Mouse (Mus musculus): ENCODE data around the gene Sipa1l3. TPM values are rescaled to one million over a fixed set of nuclear protein-coding genes. Genes with fewer than 3 reads are reported as not detected.

Gene Sipa1l3
- polyA plus RNA-seq (2017; shearing (Covaris generic)): 1 to 10 TPM; 2.4 to 5.0 TPM

- ATAC-seq: peak; percentile 98
Observed at GRCm38 (mm10) chr7:29518421-29519210, at the start of gene Sipa1l3. Gene Sipa1l3 (minus strand): TSS chr7:29518641.

- no peak for ATAC-seq
Observed at GRCm38 (mm10) chr7:29563006-29563405, 44.6 kb upstream of the Sipa1l3 start.

DNA sequence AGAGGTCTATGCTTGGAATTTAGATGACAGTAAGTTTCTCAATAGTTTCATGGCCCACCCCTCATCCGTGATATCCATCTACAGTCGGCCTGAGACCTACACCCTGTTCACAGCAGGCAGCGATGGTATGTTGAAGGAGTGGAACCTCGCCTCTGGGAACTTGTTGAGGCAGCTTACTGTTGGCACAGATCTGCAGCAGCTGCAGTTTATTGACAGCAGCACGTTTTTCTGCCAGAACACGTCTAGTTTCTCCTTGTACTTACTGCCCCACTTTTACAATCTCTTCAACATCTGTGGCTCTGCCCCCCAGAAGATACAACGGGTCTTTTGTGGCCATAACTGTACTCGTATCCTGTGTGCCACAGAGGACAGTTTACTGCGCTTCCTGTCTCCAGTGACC, 42.6 kb upstream of the Sipa1l3 start:
- ATAC-seq: no peak

DNA sequence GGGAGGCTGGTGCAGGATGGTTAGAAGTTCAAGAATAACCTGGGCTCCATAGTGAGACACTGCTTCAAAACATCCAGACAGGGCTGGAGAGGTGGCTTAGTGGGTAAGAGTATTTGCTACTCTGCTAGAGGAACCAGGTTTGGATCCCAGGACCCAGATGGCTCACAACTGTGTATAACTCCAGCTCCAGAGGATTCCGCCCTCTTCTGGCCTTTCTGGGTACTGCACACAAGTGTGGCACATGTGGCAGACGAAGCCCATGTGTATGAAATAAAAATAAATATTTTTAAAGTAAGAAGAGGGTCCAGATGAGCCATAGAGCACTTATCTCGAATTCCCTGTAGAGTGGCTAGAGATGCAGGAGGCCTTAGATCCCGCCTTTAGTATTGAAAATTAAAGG, 40.8 kb upstream of the Sipa1l3 start:
- ATAC-seq: no peak

- no peak for ATAC-seq
Observed at GRCm38 (mm10) chr7:29558744-29559143, 40.3 kb upstream of the Sipa1l3 start.

DNA sequence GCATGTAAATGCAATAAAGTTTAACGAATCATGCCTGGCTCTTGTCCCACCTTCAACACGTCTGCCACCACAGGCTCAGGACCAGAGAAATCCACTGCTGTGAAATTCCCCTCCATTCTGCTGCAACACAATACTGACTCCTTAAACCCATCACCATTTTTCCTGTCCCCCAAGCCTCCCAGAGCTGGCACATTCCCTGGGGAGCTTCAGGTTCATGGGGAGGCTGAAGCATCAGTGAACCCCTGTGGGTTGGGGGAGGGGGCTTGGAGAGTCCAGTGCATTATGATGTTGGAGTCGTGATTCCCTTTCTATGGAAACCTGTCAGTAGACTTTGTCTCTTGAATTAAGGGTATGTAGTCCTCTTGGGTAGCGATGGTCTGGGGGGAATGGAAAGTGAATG, 37.8 kb upstream of the Sipa1l3 start:
- no peak for ATAC-seq

GRCm38 (mm10) chr7:29555521-29555920, 37.1 kb upstream of the Sipa1l3 start:
- ATAC-seq: no peak

DNA sequence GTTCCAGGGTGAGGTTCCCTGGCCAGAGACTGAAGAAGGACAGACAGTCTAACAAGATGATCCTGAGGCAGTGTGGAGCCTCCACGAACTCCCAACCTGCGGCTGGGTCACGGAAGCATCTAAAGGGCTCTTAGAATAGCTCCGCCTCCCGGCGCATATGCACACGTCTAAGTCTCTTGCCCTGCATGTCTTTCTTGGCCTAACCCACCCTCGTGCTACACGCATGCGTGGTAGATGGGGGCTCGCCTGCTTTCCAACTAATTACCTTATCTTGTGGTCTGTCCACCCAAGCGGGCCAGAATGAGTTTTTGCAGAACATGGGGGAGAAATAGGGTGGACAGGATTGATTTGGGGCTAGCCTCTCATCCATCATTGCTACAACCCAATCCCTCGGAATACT, 36.6 kb upstream of the Sipa1l3 start:
- no peak for ATAC-seq

DNA sequence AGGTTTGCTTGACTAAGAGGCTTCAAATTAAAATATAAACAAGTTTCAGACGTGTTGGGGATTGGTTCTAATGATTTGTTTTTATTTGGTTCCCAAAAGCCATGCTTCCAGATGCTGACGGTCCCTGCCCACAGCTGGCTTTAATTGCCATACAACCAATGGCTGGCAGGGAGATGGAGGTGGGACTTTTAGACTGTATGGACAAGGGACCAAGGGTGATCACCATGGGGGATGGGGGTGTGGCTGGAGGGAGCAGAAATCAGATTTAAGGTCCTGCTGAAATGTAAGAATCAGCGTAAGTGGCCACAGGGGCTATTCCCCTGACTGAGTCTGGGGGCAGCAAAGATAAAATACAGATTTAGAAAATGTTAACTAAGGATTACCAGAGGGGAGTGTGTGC, 32.2 kb upstream of the Sipa1l3 start:
- no peak for ATAC-seq

DNA sequence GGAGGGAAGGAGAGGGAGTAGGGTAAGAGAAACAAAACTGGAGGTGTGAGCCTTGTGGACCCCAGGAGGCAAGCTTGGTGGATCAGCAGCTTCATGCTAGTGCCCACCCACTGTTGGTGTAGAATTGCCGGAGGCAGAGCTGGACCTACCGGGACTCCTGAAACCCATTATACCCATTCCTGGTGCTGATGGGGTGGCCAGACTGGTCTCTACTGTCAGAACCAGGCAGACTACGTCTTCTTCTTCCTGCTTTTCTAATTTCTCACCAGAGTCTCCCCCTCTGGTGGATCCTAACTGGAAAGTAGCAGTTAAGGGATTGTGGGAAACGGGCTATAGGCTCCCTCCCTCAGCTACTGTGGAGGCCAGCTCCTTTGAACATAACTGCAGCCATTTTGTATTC, 23.2 kb upstream of the Sipa1l3 start:
- ATAC-seq: no peak

- no peak for ATAC-seq
Observed at GRCm38 (mm10) chr7:29541186-29541585, 22.7 kb upstream of the Sipa1l3 start.

- no peak for ATAC-seq
Observed at GRCm38 (mm10) chr7:29540631-29541030, 22.2 kb upstream of the Sipa1l3 start.

DNA sequence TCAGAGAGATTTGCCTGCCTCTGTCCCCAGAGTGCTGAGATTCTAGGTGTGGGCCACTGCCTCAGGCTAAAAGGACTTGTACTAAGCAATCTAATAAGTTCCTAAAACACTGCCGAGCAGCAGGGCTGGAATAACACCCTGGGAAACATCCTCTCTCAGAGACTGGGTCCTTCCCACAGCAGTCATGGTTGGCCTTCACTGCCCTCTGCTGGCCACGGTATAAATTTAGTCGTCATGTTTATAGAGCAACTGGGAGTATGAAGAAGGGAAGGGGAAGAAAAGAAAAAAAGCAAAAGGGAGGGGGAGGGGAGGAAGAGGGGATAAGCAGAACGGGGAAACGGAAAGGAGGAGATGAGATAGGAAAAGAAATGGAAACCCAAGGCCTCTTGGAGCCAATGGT, 5.3 kb upstream of the Sipa1l3 start:
- no peak for ATAC-seq

DNA sequence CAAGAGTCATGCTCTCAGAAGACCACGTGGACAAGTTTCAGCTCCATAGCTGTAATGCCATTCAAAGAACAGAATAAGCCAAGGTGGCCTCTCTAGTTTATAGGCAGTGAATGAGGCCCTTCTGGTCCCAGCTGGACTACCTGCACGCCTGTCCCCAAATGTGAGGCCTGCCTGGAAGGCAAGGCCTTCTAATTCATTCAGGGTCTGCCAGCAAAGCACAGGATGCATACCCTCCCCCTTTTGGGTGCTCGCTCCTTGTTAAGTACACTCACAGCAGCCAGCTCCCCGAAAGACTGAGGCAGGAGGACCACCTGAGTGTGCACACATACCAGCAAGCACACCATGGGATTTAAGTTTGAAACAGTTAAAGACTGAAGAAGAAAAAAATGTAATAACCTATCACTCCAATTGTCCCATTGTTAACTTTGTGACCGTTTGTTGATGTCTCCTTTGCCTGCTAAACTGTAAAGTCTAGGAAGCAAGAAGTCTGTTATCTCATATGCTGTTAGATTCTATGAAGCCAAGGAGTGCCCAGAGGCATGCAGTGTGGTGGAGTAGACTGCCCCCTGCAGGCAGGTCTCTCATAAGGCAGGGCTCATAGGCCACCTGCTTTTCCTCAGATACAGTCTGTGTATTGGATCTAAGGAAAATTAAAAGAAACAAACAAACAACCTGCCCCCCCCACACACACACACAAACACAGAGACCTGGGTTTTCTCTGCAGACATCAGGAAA, 3.6 kb upstream of the Sipa1l3 start:
- no peak for ATAC-seq

GRCm38 (mm10) chr7:29521365-29521764, 2.9 kb upstream of the Sipa1l3 start:
- ATAC-seq: no peak

DNA sequence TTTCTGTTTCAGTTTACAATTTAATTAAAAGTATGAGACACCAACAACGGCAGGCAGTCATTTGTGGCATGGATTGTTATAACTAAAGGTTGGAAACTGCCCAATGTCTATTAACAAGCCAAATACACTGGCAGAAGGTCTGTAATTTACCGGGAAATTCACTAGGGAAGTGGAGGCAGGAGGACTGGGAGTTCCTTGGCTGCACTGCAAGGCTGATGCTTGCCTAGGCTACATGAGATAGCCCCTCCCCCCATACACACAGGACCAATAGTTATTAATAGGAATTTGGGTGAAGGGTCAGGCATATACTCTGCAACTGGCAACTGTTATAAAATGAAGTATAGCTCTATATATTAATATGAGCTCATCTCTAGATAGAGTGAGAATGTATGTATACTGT, 2.4 kb upstream of the Sipa1l3 start:
- no peak for ATAC-seq

GRCm38 (mm10) chr7:29519211-29519550, 740 bp upstream of the Sipa1l3 start:
- ATAC-seq: no peak

- no peak for ATAC-seq
Observed at GRCm38 (mm10) chr7:29518054-29518420, 404 bp downstream of the Sipa1l3 start.

GRCm38 (mm10) chr7:29517178-29517577, 1.3 kb downstream of the Sipa1l3 start:
- no peak for ATAC-seq

DNA sequence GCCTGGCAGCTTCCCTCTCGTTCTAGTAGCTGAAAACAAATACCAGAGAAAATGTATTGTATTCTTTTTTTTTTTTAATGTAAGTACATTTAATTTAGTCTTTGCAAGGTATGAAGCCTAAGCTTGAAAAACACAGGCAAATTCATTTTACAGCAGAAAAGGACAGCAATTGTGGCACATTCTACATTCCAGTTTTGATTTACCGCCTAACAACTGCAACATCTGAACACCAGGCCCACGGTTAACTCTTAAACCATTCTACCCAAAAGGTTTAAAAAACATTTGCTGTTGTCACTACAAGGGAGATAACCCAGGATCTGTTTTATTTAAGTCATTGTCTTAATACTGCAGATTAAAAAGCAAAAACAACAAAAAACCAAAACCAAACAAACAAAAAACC, 2.8 kb downstream of the Sipa1l3 start:
- no peak for ATAC-seq

DNA sequence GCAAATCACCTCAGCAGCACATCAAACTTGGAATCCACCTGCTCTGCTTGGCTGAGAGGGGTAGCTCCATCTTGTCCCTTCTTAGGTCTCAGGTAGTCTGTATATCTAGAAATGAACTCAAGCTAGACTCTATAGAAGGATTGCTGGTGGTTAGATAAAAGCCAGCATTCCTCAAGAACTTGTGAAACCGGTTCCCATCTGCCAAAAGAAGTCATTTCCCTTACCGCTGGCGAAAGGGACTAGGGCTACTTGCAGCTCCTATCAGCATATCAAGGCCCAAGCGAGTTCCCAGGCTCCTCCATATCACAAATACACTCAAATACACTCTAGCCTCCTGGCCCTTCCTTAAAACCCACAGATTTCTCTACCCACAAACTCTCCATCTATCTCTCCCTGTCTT, 5.7 kb downstream of the Sipa1l3 start:
- no peak for ATAC-seq

DNA sequence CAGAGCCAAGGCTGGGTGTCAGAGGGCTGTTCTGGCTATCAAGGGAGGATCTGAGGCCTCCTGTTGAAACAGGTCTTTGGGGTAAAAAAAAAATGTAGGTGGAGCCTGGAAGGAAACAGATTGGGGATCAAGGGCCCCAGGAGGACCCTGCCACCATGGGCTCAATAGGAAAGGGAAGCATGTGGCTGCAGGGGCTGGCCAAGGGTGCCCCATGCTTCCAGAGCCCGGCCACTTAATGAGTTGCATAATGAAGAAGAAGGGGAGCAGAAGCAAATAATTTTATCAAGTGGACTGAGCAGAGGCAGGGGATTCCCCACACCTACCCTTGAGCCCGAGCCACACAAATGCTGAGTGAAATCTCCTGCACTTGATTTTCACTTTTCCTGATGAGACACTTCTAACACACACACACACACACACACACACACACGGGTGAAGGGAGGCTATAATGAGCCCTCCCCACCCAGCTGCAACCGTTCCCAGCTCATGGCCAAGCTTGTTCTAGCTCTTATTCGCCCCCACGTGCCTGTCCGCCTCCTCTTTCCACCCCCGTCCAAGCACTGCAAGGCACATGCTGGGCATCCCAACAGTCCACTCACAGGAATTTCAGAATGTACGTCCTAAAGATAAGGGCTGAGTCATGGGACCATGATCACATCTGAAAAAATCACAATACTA, 6.7 kb downstream of the Sipa1l3 start:
- no peak for ATAC-seq

- no peak for ATAC-seq
Observed at GRCm38 (mm10) chr7:29508522-29508921, 9.9 kb downstream of the Sipa1l3 start.
